8 mouse cellular contexts compared by ENCODE assay signal in the genomic region with DNA sequence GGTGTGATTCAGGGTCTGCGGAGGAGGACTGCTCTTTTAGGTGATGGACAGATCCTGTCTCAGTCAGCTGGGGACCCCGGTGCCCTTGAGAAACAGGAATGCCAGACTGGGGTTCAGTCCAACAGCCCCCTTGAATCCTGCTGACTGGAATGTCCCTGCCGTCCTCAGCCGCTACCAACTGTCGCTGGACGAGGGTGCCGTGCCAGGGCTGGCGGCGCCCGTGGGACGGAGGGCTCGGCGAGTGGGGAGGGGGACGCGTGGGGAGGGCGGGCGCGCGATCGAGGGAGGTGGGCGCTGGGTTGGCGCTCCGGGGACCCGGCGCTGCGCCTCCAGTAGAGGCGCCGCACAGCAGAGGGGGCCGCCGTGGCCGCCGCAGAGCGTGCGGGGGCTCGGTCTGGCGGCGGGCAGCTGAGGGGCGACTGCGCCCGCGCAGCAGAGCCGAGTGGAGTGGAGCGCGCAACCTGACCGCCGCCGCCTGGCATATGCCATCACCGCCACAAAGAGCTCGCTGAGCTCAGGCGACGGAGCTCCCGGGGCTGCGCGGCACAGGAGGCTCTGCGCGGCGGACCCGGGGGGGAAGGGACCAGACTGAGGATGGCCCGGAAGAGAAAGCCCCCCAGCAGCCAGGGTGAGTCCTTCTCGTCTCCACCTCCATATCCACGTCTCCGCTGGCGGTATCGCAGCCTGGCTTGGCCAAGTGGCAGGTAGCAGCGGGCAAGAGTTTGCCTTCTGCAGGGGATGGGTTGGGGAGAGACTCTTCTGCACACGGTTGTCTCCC. TPM values are rescaled to one million over a fixed set of nuclear protein-coding genes. Genes with fewer than 3 reads are reported as not detected.
A peak's percentile ranks its signal among the peaks of the same experiment; 100 is the strongest.
DNase-seq lines count a peak whose midpoint lies in the region; ATAC-seq and TF ChIP-seq lines count a peak whose summit lies in the region.

TSS of gene Slc44a5 (plus strand) at position 266 of the 778 bp plus-strand sequence.

- intact Hi-C loops in gastrocnemius, postnatal 14 days (cut with DNase I; ENCODE audit: low total_unique reads): no loop called here

- no peaks in the 10 kb centered on the region for H3K9me3 ChIP-seq in embryonic facial prominence, embryonic 14.5 days (ENCODE audit: control insufficient read depth, low read length)
- H3K9me3 ChIP-seq in hindbrain, postnatal 0 days (ENCODE audit: low read length): no peaks in the 10 kb centered on the region
- no peaks in the 10 kb centered on the region for H3K9me3 ChIP-seq in liver, embryonic 16.5 days (replicated peaks; ENCODE audit: control insufficient read depth, low read length)

- H3K9ac ChIP-seq in embryonic facial prominence, embryonic 14.5 days (ENCODE audit: low read depth, low read length): peak within 1 kb of the TSS; percentile 60
- peak within 1 kb of the TSS; percentile 78 for H3K9ac ChIP-seq in hindbrain, postnatal 0 days (replicated peaks; ENCODE audit: low read length)
- H3K9ac ChIP-seq in liver, embryonic 16.5 days (ENCODE audit: low read depth, low read length): no peak within 1 kb of the TSS

- DNase-seq in gastrocnemius, postnatal 14 days: peak; percentile 17
- no peak for DNase-seq in gastrocnemius, postnatal 25 days
- peak; percentile 21 for DNase-seq in R1 (ENCODE audit: low read depth, low spot score)
- peak; percentile 54 for DNase-seq in embryonic facial prominence, embryonic 14.5 days (ENCODE audit: low spot score)
- peak; percentile 74 for DNase-seq in hindbrain, postnatal 0 days (ENCODE audit: low spot score)
- DNase-seq in right cerebral cortex, postnatal 25 days: peak; percentile 71
- no peak for DNase-seq in urinary bladder, postnatal 4 days (ENCODE audit: low spot score in 2 of 2)

- H3K4me3 ChIP-seq in embryonic facial prominence, embryonic 14.5 days (ENCODE audit: low read depth, low read length): peak within 1 kb of the TSS; percentile 56
- H3K4me3 ChIP-seq in hindbrain, postnatal 0 days (ENCODE audit: low read length): peak within 1 kb of the TSS; percentile 59
- H3K4me3 ChIP-seq in liver, embryonic 16.5 days (ENCODE audit: low read depth, low read length): peak within 1 kb of the TSS; percentile 32

- H3K27me3 ChIP-seq in embryonic facial prominence, embryonic 14.5 days (replicated peaks; ENCODE audit: control insufficient read depth, insufficient read depth, low read length): peaks cover 40% of the 10 kb centered on the region
- H3K27me3 ChIP-seq in hindbrain, postnatal 0 days (ENCODE audit: insufficient read depth, low read length): no peaks in the 10 kb centered on the region
- peaks cover 41% of the 10 kb centered on the region for H3K27me3 ChIP-seq in liver, embryonic 16.5 days (ENCODE audit: control insufficient read depth, insufficient read depth, low read depth, low read length)

- no peak for TF ChIP-seq CTCF in hindbrain, postnatal 0 days (IDR thresholded peaks at IDR 0.05; ENCODE audit: low read depth)

- no peak within 1 kb of the TSS for H3K27ac ChIP-seq in embryonic facial prominence, embryonic 14.5 days (replicated peaks; ENCODE audit: low read depth, low read length)
- H3K27ac ChIP-seq in hindbrain, postnatal 0 days: peak within 1 kb of the TSS; percentile 66
- H3K27ac ChIP-seq in liver, embryonic 16.5 days (ENCODE audit: low read length): no peak within 1 kb of the TSS

- peak; percentile 86 for ATAC-seq in embryonic facial prominence, embryonic 14.5 days (ENCODE audit: low read depth)
- ATAC-seq in hindbrain, postnatal 0 days: peak; percentile 87
- ATAC-seq in liver, embryonic 16.5 days (ENCODE audit: low read depth): no peak

- H3K36me3 ChIP-seq in embryonic facial prominence, embryonic 14.5 days (ENCODE audit: control insufficient read depth, insufficient read depth, low read length): no peaks in the 10 kb centered on the region
- no peaks in the 10 kb centered on the region for H3K36me3 ChIP-seq in hindbrain, postnatal 0 days (ENCODE audit: insufficient read depth, low read length)
- H3K36me3 ChIP-seq in liver, embryonic 16.5 days (ENCODE audit: control insufficient read depth, insufficient read depth): no peaks in the 10 kb centered on the region

- peak within 1 kb of the TSS; percentile 88 for H3K4me2 ChIP-seq in embryonic facial prominence, embryonic 14.5 days (ENCODE audit: low read depth, low read length)
- peak within 1 kb of the TSS; percentile 83 for H3K4me2 ChIP-seq in hindbrain, postnatal 0 days (ENCODE audit: low read depth, low read length)
- H3K4me2 ChIP-seq in liver, embryonic 16.5 days (ENCODE audit: low read depth, low read length): peak within 1 kb of the TSS; percentile 43

- WGBS in embryonic facial prominence, embryonic 14.5 days: under 1% methylated on average over 17 of the region's 66 CpGs
- 2% methylated on average over 66 of the region's 66 CpGs for WGBS in hindbrain, postnatal 0 days
- WGBS in liver, embryonic 16.5 days (ENCODE audit: insufficient replicate concordance): 2% methylated on average over 51 of the region's 66 CpGs

- H3K4me1 ChIP-seq in embryonic facial prominence, embryonic 14.5 days (ENCODE audit: control insufficient read depth, insufficient read depth, low read length): no peaks in the 10 kb centered on the region; the same call in none of the 2 replicates
- H3K4me1 ChIP-seq in hindbrain, postnatal 0 days (ENCODE audit: insufficient read depth, low read length): peaks cover 8% of the 10 kb centered on the region; the same call in 1 of the 2 replicates
- H3K4me1 ChIP-seq in liver, embryonic 16.5 days (ENCODE audit: control insufficient read depth, low read depth, low read length): no peaks in the 10 kb centered on the region

RNA-seq across cellular contexts. Expression of gene Slc44a5, which starts in this region (rescaled TPM):
- under 1 TPM; 0.47 to 0.53 TPM for total RNA-seq in gastrocnemius, postnatal 14 days (2021)
- total RNA-seq in gastrocnemius, postnatal 25 days (2021): under 1 TPM; 0.13 to 0.27 TPM
- polyA plus RNA-seq in embryonic facial prominence, embryonic 14.5 days (2014; fragmentation: Nextera tagmentation; extraction: Ambion mirVana): 3.0 and 3.4 TPM in 2 replicates
- 27.7 and 36.9 TPM in 2 replicates for total RNA-seq in hindbrain, postnatal 0 days (2014; rRNA removed)
- 6.5 TPM in 2 replicates for polyA plus RNA-seq in hindbrain, postnatal 0 days (2015; fragmentation: Nextera tagmentation; extraction: Ambion mirVana)
- polyA plus RNA-seq in liver, embryonic 16.5 days (2015; fragmentation: Nextera tagmentation; extraction: Ambion mirVana): 0.18 and 0.22 TPM in 2 replicates

Comparison
In these comparisons a context has a peak if more than half of its experiments do, and no peak if none do; other contexts are left out.
1. RNA of gene Slc44a5 (total RNA-seq): 27.7 to 36.9 TPM in hindbrain, postnatal 0 days; 0.47 to 0.53 TPM in gastrocnemius, postnatal 14 days and 0.13 to 0.27 TPM in gastrocnemius, postnatal 25 days; every median in the first group is over 10 times any median in the second.
2. Peak in DNase-seq in gastrocnemius, postnatal 14 days; RNA of the gene not detected or under 1 TPM.
3. DNase-seq: peak in R1 (single experiment), embryonic facial prominence, embryonic 14.5 days (single experiment), hindbrain, postnatal 0 days (single experiment) and right cerebral cortex, postnatal 25 days (single experiment); none in gastrocnemius, postnatal 25 days (single experiment) and urinary bladder, postnatal 4 days (0 of 2).
4. Peak in every context shown above with its lines, with median percentiles within 50 percentile points of each other: H3K4me2 ChIP-seq and H3K4me3 ChIP-seq.